Mouse (Mus musculus): ENCODE results near the gene Alox5ap.
A peak's percentile ranks its signal among the peaks of the same experiment; 100 is the strongest.

Gene Alox5ap

GRCm38 (mm10) chr5:149319874-149320323, 55.3 kb downstream of the Alox5ap start:
- no peak for DNase-seq

- no peak for DNase-seq
Observed at GRCm38 (mm10) chr5:149320534-149321482, 56.2 kb downstream of the Alox5ap start.

GRCm38 (mm10) chr5:149321909-149322841, 57.6 kb downstream of the Alox5ap start:
- DNase-seq = no peak

- no peak for DNase-seq
Observed at GRCm38 (mm10) chr5:149322938-149323553, 58.5 kb downstream of the Alox5ap start.

- DNase-seq = no peak
Observed at GRCm38 (mm10) chr5:149324739-149325138, 60.2 kb downstream of the Alox5ap start.

- no peak for DNase-seq
Observed at GRCm38 (mm10) chr5:149329098-149329887, 64.7 kb downstream of the Alox5ap start.

- DNase-seq = no peak
Observed at GRCm38 (mm10) chr5:149330601-149331000, 66.0 kb downstream of the Alox5ap start.

DNA sequence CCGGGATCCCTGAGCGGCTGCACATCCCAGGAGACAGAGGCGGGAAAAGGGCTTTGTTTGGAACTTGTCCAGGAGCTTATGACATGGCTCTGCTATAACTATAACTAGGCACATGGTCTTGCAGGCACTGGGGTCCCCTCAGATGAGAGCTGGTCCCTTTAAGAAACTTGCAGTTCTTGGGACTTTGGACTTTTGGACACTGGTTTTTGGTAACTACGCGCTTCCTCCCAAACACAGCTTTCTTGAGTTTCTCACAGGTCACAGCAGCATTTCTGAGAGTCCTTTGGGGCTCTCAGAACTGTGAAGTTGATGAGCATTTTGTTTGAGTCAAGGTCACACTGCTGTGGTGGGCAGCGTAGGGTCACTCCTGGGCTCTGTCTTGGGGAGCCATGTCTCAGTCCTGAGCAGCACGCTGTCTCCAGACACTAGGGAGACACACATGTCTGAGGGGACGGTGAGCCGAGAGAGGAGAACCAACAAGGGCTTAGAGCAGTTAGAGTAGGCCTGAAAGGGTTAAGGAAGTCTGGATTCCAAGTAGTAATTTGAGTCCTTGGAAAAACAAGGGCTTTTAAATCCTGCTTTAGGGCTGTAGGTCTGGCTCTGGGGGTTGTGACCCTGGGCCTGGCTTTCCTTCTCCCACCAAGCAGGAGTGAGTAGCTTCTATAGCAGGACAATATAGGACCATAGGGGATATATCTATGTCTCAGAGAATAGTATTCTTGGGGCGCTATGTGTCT, 67.0 kb downstream of the Alox5ap start:
- DNase-seq = no peak

DNA sequence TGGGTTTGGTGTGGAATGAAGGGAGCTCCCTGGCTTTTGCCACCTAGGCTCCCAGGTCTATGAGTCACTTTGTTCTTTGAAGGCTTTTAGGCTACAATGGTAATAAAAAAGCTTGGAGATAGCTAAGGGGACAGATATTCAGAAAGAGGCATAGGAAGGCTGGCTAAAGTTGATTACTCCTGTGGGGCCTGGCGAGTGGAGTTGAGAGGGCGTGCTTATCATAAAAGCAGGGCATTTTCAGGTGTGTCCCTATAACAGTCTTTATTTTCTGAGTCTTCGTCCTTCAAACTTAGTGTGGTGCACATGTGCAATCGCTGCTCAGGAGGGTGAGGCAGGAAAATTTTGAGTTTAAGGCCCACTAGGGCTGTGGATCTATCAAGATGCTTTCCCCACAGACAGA, 68.2 kb downstream of the Alox5ap start:
- DNase-seq = no peak

DNA sequence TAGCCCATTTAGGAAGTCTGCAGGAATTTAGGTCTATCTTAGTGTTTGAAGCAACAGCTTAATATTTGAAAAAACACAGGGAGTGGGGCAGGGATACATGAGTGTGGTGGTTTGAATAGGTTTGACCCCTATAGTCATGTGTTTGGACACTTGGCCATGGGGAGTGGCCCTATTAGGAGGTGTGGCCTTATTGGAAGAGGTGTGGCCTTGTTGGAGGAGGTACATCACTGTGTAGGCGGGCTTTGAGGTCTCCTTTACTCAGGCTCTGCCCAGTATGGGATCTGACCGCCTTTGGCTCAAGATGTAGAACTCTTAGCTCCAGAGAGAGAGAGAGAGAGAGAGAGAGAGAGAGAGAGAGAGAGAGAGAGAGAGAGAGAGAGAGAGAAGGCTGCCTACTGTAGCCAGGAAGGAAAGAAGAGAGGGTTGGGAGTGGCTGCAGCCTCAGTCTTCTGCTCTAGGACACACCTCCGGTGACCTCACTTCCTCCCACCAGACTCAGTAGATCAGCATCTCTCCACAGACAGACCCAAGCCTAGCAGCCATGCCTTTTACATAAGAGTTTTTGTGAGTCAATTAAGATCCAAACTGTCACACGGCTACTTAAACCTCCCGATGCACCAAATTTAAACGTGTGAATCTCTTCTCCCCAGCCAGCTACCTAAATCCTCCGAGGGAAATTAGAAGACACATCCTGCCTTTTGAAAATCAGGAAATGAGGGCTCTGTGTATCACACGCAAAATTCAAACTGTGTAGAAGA, 69.6 kb downstream of the Alox5ap start:
- DNase-seq = no peak

GRCm38 (mm10) chr5:149335009-149335408, 70.4 kb downstream of the Alox5ap start:
- DNase-seq = no peak

- DNase-seq = peak; percentile 87
Observed at GRCm38 (mm10) chr5:149335563-149336238, 71.1 kb downstream of the Alox5ap start.

GRCm38 (mm10) chr5:149337148-149337547, 72.6 kb downstream of the Alox5ap start:
- no peak for DNase-seq
